Mouse (Mus musculus) neural tube, embryonic 12.5 days (tissue): ENCODE measurements at regions not wholly inside any gene's neighbourhood (a gene's known extent, or its start where the extent isn't known, plus 50 kb on each side); places are given as distances from the start of the nearest gene placed in this dataset.
"Not testable (repeated sequence)": the region's sequence is repeated elsewhere in the genome, so short reads cannot be mapped to it uniquely, and the experiment has no call there.

Experiments
- ATAC-seq: fragments of 200-750 bp; cut with Nextera tagmentation; 2 replicates; pipeline ENCODE4 v1.8.0; 2017; ENCODE audit warnings: low read depth, mild to moderate bottlenecking, moderate TSS enrichment, moderate library complexity; ENCODE audit not compliant: low FRiP score
- H3K27ac ChIP-seq: fragments of 300-500 bp; sonication (generic); 2 replicates; pipeline ENCODE4 v1.5.1; 2016
- H3K27me3 ChIP-seq: fragments of 300-500 bp; sonication (generic); replicated peaks from 2 replicates; pipeline ENCODE4 v1.6.1; 2016; ENCODE audit warnings: mild to moderate bottlenecking
- H3K36me3 ChIP-seq: fragments of 300-500 bp; sonication (generic); 2 replicates; pipeline ENCODE4 v1.6.1; 2016; ENCODE audit warnings: mild to moderate bottlenecking
- H3K4me1 ChIP-seq: fragments of 300-500 bp; sonication (generic); 2 replicates; pipeline ENCODE4 v1.6.1; 2016
- H3K4me2 ChIP-seq: fragments of 300-500 bp; sonication (generic); replicated peaks from 2 replicates; pipeline ENCODE4 v1.6.1; 2016; ENCODE audit warnings: mild to moderate bottlenecking
- H3K4me3 ChIP-seq: fragments of 300-500 bp; sonication (generic); 2 replicates; pipeline ENCODE4 v1.5.1; 2016
- H3K9ac ChIP-seq: fragments of 300-500 bp; sonication (generic); 2 replicates; pipeline ENCODE4 v1.6.1; 2016; ENCODE audit warnings: mild to moderate bottlenecking
- H3K9me3 ChIP-seq: fragments of 300-500 bp; sonication (generic); 2 replicates; pipeline ENCODE4 v1.6.1; 2016; ENCODE audit warnings: mild to moderate bottlenecking
- WGBS: fragments of 180-500 bp; shearing (Covaris S2); methylation state at CpG from one replicate; pipeline ENCODE4 v1.1.7; 2016; 5-methylcytosine and 5-hydroxymethylcytosine counted together

GRCm38 (mm10) chr1:194426293-194426692 lies 191.7 kb upstream of the Plxna2 start:
- Histone ChIP-seq H3K27ac (no peak overlapping the region), H3K4me1 (no peaks in the 10 kb centered on the region), H3K9me3 (no peaks in the 10 kb centered on the region), H3K4me2 (no peak overlapping the region), H3K9ac (no peak overlapping the region), H3K4me3 (no peak overlapping the region), H3K27me3 (no peaks in the 10 kb centered on the region), H3K36me3 (no peaks in the 10 kb centered on the region)
- no peak for ATAC-seq
- WGBS, result 63% methylated on average over 6 of the region's 6 CpGs

GRCm38 (mm10) chr1:194424201-194424600 lies 193.8 kb upstream of the Plxna2 start:
- no peak for ATAC-seq
- Histone ChIP-seq H3K36me3 (no peaks in the 10 kb centered on the region), H3K27ac (no peak overlapping the region), H3K9me3 (no peaks in the 10 kb centered on the region), H3K4me1 (no peaks in the 10 kb centered on the region), H3K4me3 (no peak overlapping the region), H3K9ac (no peak overlapping the region), H3K27me3 (no peaks in the 10 kb centered on the region), H3K4me2 (no peak overlapping the region)
- WGBS, result 86% methylated on average over 2 of the region's 2 CpGs

- Histone ChIP-seq H3K4me1 (no peaks in the 10 kb centered on the region), H3K9ac (no peak overlapping the region), H3K27ac (no peak overlapping the region), H3K4me3 (no peak overlapping the region), H3K4me2 (no peak overlapping the region), H3K27me3 (no peaks in the 10 kb centered on the region), H3K9me3 (no peaks in the 10 kb centered on the region), H3K36me3 (no peaks in the 10 kb centered on the region)
- 56% methylated on average over 5 of the region's 5 CpGs for WGBS
- no peak for ATAC-seq
These were observed 205.8 kb upstream of the Plxna2 start for GRCm38 (mm10) chr1:194412193-194412592.

DNA sequence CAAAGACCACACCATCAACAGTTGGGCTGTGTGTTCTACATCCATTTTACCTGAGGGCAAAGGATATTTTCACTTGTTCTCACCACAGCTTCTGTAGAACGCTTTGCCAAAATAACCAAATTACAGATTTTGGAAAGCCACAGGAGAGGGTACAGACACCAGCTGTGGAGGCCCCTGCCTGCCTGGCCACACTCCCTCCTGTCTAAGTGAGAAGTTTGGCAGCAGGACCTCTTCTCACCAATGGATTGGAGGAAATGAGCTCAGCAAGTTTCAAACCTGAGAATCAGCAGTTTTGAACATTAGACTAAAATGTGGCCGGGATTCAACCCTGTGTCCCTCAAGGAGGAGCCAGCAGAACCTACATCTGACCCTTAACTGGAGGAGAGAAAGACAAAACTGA lies 206.2 kb upstream of the Plxna2 start:
- Histone ChIP-seq H3K27me3 (no peaks in the 10 kb centered on the region), H3K9ac (no peak overlapping the region), H3K4me2 (no peak overlapping the region), H3K4me3 (no peak overlapping the region), H3K27ac (no peak overlapping the region), H3K4me1 (no peaks in the 10 kb centered on the region), H3K36me3 (no peaks in the 10 kb centered on the region), H3K9me3 (no peaks in the 10 kb centered on the region)
- no peak for ATAC-seq
- WGBS, result 80% methylated on average over 2 of the region's 2 CpGs

DNA sequence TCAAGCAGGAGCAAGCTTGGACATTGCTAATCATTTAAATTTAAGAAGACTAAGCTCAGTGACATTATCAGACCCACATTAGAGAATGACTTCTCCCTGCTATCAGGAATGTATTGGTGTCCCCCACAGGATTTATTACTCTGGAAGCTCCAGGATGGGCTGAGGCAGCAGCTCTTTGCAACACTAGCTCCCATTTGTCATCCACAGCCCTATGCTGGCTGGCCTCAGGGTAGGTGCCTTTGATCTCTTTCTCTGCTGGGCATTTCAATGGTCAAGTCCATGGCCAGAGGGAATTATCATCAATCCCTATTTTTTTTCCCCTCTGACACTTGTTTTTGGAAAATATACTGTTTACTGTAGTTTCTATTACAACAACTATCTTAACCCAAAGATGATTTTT lies 218.7 kb upstream of the Plxna2 start:
- no peak overlapping the region for H3K4me3 ChIP-seq
- no peaks in the 10 kb centered on the region for H3K4me1 ChIP-seq
- H3K27ac ChIP-seq, result no peak overlapping the region
- no peaks in the 10 kb centered on the region for H3K27me3 ChIP-seq
- no peak for ATAC-seq
- H3K4me2 ChIP-seq, result no peak overlapping the region
- H3K36me3 ChIP-seq, result no peaks in the 10 kb centered on the region
- H3K9me3 ChIP-seq, result no peaks in the 10 kb centered on the region
- no peak overlapping the region for H3K9ac ChIP-seq

GRCm38 (mm10) chr1:194396754-194397460 lies 221.1 kb upstream of the Plxna2 start:
- WGBS, result 83% methylated on average over 4 of the region's 4 CpGs
- no peak overlapping the region for H3K27ac ChIP-seq
- no peaks in the 10 kb centered on the region for H3K9me3 ChIP-seq
- H3K9ac ChIP-seq, result no peak overlapping the region
- no peak for ATAC-seq
- H3K4me1 ChIP-seq, result no peaks in the 10 kb centered on the region
- H3K4me2 ChIP-seq, result no peak overlapping the region
- H3K27me3 ChIP-seq, result no peaks in the 10 kb centered on the region
- H3K4me3 ChIP-seq, result no peak overlapping the region
- no peaks in the 10 kb centered on the region for H3K36me3 ChIP-seq

GRCm38 (mm10) chr1:194393720-194394119 lies 224.3 kb upstream of the Plxna2 start:
- Histone ChIP-seq H3K27me3 (no peaks in the 10 kb centered on the region), H3K9ac (no peak overlapping the region), H3K4me3 (no peak overlapping the region), H3K27ac (no peak overlapping the region), H3K36me3 (no peaks in the 10 kb centered on the region), H3K9me3 (no peaks in the 10 kb centered on the region), H3K4me1 (no peaks in the 10 kb centered on the region), H3K4me2 (no peak overlapping the region)
- no peak for ATAC-seq
- WGBS, result 44% methylated on average over 3 of the region's 3 CpGs

- H3K4me2 ChIP-seq, result no peak overlapping the region
- ATAC-seq, result no peak
- no peaks in the 10 kb centered on the region for H3K27me3 ChIP-seq
- H3K9me3 ChIP-seq, result no peaks in the 10 kb centered on the region
- no peaks in the 10 kb centered on the region for H3K36me3 ChIP-seq
- H3K4me3 ChIP-seq, result no peak overlapping the region
- H3K27ac ChIP-seq, result no peak overlapping the region
- 73% methylated on average over 2 of the region's 2 CpGs for WGBS
- no peaks in the 10 kb centered on the region for H3K4me1 ChIP-seq
- no peak overlapping the region for H3K9ac ChIP-seq
These were observed 227.8 kb upstream of the Plxna2 start for GRCm38 (mm10) chr1:194390202-194390601.

GRCm38 (mm10) chr1:194378135-194378534 lies 239.9 kb upstream of the Plxna2 start:
- Histone ChIP-seq H3K4me2 (no peak overlapping the region), H3K9ac (no peak overlapping the region), H3K27ac (no peak overlapping the region), H3K4me3 (no peak overlapping the region), H3K36me3 (no peaks in the 10 kb centered on the region), H3K9me3 (no peaks in the 10 kb centered on the region), H3K4me1 (no peaks in the 10 kb centered on the region), H3K27me3 (no peaks in the 10 kb centered on the region)
- 81% methylated on average over 1 of the region's 1 CpGs for WGBS
- no peak for ATAC-seq

GRCm38 (mm10) chr1:194373511-194373910 lies 244.5 kb upstream of the Plxna2 start:
- not testable (repeated sequence) for H3K27ac ChIP-seq

GRCm38 (mm10) chr1:194363917-194364316 lies 254.1 kb upstream of the Plxna2 start:
- Histone ChIP-seq H3K4me1 (no peaks in the 10 kb centered on the region; the same call in 1 of the 2 replicates), H3K4me2 (no peak overlapping the region), H3K4me3 (no peak overlapping the region), H3K27ac (no peak overlapping the region), H3K36me3 (no peaks in the 10 kb centered on the region), H3K27me3 (no peaks in the 10 kb centered on the region), H3K9me3 (no peaks in the 10 kb centered on the region), H3K9ac (no peak overlapping the region)
- no peak for ATAC-seq
- WGBS, result 87% methylated on average over 5 of the region's 5 CpGs

More at GRCm38 (mm10) chr1:194373511-194373910, 244.5 kb upstream of the Plxna2 start:
- H3K9me3 ChIP-seq, H3K27me3 ChIP-seq, H3K4me2 ChIP-seq, H3K4me1 ChIP-seq, ATAC-seq, H3K36me3 ChIP-seq, H3K9ac ChIP-seq, H3K4me3 ChIP-seq: not testable (repeated sequence)
- 92% methylated on average over 4 of the region's 4 CpGs for WGBS

DNA sequence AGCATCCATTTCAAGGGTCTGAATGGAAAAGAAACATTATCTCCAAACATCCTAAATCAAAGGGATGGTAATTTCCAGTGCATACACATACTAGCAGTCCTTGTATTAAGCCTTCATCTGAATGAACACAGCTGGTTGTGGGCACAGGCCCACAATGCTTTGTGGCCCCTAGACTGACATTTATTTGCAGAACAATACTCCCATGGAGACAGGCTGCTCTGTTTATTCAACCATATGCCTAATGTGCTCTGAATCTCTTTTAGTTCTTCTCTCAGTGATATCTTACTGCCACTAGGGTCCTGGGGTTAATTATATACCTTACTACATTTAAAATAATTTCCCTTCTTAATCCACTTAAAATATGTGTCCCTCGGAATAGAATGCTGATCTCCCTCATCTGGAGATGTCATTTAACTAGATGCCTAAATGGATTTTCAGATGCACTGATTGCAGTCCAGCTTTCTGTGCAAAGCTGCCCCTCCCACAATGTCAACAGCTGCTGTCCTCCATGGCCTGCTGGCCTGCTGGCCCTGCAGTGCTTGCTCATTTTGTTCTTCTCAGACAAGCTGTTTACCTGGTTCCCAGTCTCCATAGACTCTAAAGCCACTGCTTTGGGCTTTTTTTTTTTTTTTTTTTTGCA lies 254.8 kb upstream of the Plxna2 start:
- Histone ChIP-seq H3K4me1 (no peaks in the 10 kb centered on the region; the same call in 1 of the 2 replicates), H3K9me3 (no peaks in the 10 kb centered on the region), H3K27me3 (no peaks in the 10 kb centered on the region), H3K36me3 (no peaks in the 10 kb centered on the region), H3K4me3 (no peak overlapping the region), H3K4me2 (no peak overlapping the region), H3K27ac (no peak overlapping the region), H3K9ac (no peak overlapping the region)
- peak; percentile 25; the same call in 1 of the 2 replicates for ATAC-seq
- 35% methylated on average over 1 of the region's 1 CpGs for WGBS

DNA sequence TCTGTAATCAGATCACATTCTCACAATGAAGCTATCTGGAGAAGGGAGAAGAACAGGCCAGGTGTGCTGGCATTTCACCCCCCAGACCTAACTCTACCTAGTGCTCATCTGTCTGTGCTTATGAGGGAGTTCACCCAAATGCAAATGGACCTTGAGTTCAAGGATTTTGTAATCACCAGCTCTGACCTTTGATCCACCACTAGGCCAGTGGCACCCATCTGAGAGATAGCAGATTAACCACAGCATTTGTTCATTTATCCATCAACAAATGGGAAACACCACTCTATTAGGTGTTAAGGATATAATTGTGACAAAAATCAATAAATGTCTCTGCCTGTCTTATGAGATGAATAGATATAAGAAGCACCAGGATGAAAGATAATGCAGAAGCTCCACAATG lies 255.7 kb upstream of the Plxna2 start:
- Histone ChIP-seq H3K9ac (no peak overlapping the region), H3K4me2 (no peak overlapping the region), H3K27me3 (no peaks in the 10 kb centered on the region), H3K36me3 (no peaks in the 10 kb centered on the region), H3K4me3 (no peak overlapping the region), H3K9me3 (no peaks in the 10 kb centered on the region), H3K27ac (no peak overlapping the region), H3K4me1 (no peaks in the 10 kb centered on the region; the same call in 1 of the 2 replicates)
- no peak for ATAC-seq
